Mouse (Mus musculus) kidney, embryonic 16.5 days (tissue): ENCODE measurements around the gene Hoxb7. TPM values are rescaled to one million over a fixed set of nuclear protein-coding genes. Genes with fewer than 3 reads are reported as not detected.
A peak's percentile ranks its signal among the peaks of the same experiment; 100 is the strongest.

Source experiments
- ATAC-seq: fragments of 200-750 bp; cut with Nextera tagmentation; 2 replicates; pipeline ENCODE4 v1.8.0; 2017; ENCODE audit warnings: moderate TSS enrichment; ENCODE audit not compliant: low FRiP score, low TSS enrichment
- H3K27ac ChIP-seq: fragments of 300-500 bp; sonication (generic); 2 replicates; pipeline ENCODE4 v1.5.1; 2014; ENCODE audit warnings: low read length
- H3K27me3 ChIP-seq: fragments of 300-500 bp; sonication (generic); 2 replicates; pipeline ENCODE4 v1.6.1; 2014; ENCODE audit warnings: low read length, control low read depth, mixed read lengths; ENCODE audit not compliant: insufficient read depth
- H3K36me3 ChIP-seq: fragments of 300-500 bp; sonication (generic); 2 replicates; pipeline ENCODE4 v1.6.1; 2014; ENCODE audit warnings: low read length, control low read depth, mixed read lengths; ENCODE audit not compliant: insufficient read depth
- H3K4me1 ChIP-seq: fragments of 300-500 bp; sonication (generic); 2 replicates; pipeline ENCODE4 v1.6.1; 2014; ENCODE audit warnings: low read length, control low read depth, mixed read lengths; ENCODE audit not compliant: insufficient read depth
- H3K4me2 ChIP-seq: fragments of 300-500 bp; sonication (generic); replicated peaks from 2 replicates; pipeline ENCODE4 v1.6.1; 2014; ENCODE audit warnings: low read depth, low read length
- H3K4me3 ChIP-seq: fragments of 300-500 bp; sonication (generic); 2 replicates; pipeline ENCODE4 v1.5.1; 2014; ENCODE audit warnings: mild to moderate bottlenecking, low read length
- H3K9ac ChIP-seq: fragments of 300-500 bp; sonication (generic); replicated peaks from 2 replicates; pipeline ENCODE4 v1.6.1; 2014; ENCODE audit warnings: low read length
- H3K9me3 ChIP-seq: fragments of 300-500 bp; sonication (generic); 2 replicates; pipeline ENCODE4 v1.6.1; 2016; ENCODE audit warnings: low read length, control low read depth
- WGBS: fragments of 180-500 bp; shearing (Covaris S2); extraction: QIAGEN DNeasy Blood & Tissue Kit; methylation state at CpG from one replicate; pipeline ENCODE4 v1.1.7; 2014; 5-methylcytosine and 5-hydroxymethylcytosine counted together
- polyA plus RNA-seq: library from polyadenylated mRNA; unstranded; fragments of >200 nt; fragmentation: Nextera tagmentation; extraction: Ambion mirVana; gene quantifications from 2 replicates; pipeline ENCODE4 v1.2.1, GENCODE M21; 2015

Hoxb7 gene
- polyA plus RNA-seq, 1 experiment from 2014 or later = 60.9 TPM

- peaks cover 13% of the 10 kb centered on the region; the same call in 1 of the 2 replicates for H3K36me3 ChIP-seq
- no peak overlapping the region; the same call in 1 of the 2 replicates for H3K9ac ChIP-seq
- peaks cover 69% of the 10 kb centered on the region for H3K4me1 ChIP-seq
- H3K9me3 ChIP-seq = no peaks in the 10 kb centered on the region
- H3K4me2 ChIP-seq = no peak overlapping the region
- 59% methylated on average over 7 of the region's 7 CpGs for WGBS
- no peaks in the 10 kb centered on the region; the same call in 1 of the 2 replicates for H3K27me3 ChIP-seq
- H3K27ac ChIP-seq = peak overlapping the region; percentile 81; the same call in 1 of the 2 replicates
- no peak overlapping the region for H3K4me3 ChIP-seq
- ATAC-seq = no peak
These were observed 19.2 kb upstream of the Hoxb7 start for GRCm38 (mm10) chr11:96267021-96267920.

GRCm38 (mm10) chr11:96268031-96268745, 18.2 kb upstream of the Hoxb7 start:
- no peak for ATAC-seq
- Histone ChIP-seq H3K27me3 (no peaks in the 10 kb centered on the region; the same call in 1 of the 2 replicates), H3K9me3 (no peaks in the 10 kb centered on the region), H3K36me3 (peaks cover 9% of the 10 kb centered on the region; the same call in 1 of the 2 replicates), H3K4me1 (peaks cover 65% of the 10 kb centered on the region), H3K4me3 (no peak overlapping the region), H3K9ac (peak overlapping the region; percentile 51), H3K27ac (no peak overlapping the region), H3K4me2 (no peak overlapping the region)
- WGBS = 64% methylated on average over 1 of the region's 1 CpGs

DNA sequence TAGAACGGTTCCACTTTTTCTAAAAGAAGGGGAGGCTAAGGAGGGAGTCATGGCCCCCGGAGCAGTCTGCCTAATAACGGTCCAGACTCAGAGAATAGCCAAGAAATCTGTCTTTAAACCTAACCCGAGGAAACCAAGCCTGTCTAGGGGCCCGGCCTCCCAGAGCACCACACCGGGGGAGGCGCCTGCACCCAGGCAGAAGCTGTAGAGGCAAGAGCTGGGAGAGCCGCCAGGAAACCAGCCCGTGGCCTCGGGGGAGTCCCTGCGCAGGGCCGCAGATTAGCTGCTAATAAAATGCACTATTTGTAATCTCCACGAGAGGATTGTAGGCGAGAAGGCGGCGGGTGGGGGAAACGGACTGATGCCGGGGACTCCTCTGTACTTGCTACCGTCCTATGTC, 16.6 kb upstream of the Hoxb7 start:
- Histone ChIP-seq H3K4me1 (peaks cover 64% of the 10 kb centered on the region), H3K27ac (peak overlapping the region; percentile 96), H3K9ac (peak overlapping the region; percentile 85), H3K4me2 (peak overlapping the region; percentile 86), H3K9me3 (no peaks in the 10 kb centered on the region), H3K27me3 (no peaks in the 10 kb centered on the region; the same call in 1 of the 2 replicates), H3K36me3 (peaks cover 7% of the 10 kb centered on the region; the same call in 1 of the 2 replicates), H3K4me3 (peak overlapping the region; percentile 71)
- no peak for ATAC-seq
- 1% methylated on average over 19 of the region's 19 CpGs for WGBS

DNA sequence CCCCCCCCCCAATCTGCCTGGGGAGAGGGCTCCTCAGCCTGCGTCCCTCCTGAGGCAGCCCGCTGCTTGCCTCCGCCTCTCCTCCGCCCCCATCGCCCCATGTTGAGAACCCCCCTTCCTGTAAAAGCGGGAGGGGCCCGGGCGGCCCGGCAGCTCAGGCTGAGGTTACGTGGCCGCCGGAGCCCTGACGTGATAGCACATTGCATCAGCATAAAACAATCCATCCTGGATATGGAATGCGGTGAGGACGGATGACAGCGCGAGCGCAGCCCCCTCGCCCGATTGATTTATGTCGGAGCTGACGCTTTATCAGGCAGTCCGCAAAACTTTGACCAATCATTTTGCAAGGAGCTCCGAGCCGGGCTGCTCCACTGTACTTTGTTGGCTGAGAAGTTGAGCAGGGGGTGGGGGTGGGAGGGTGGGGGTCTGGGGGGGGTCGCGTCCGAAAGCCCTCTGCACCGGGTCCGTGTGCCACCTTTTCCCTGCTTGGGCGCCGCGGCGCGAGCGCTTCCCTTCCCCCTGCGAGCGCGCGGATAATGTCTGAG, 15.4 kb upstream of the Hoxb7 start, which contains the start of gene Hoxb9:
Gene Hoxb9, plus strand, starts transcription at position 462 of the 545 bp plus-strand sequence.
- peak within 1 kb of the TSS; percentile 86 for H3K4me2 ChIP-seq
- H3K9ac ChIP-seq = peak within 1 kb of the TSS; percentile 85
- no peaks in the 10 kb centered on the region; the same call in 1 of the 2 replicates for H3K27me3 ChIP-seq
- WGBS = under 1% methylated on average over 40 of the region's 40 CpGs
- H3K9me3 ChIP-seq = no peaks in the 10 kb centered on the region
- H3K27ac ChIP-seq = peak within 1 kb of the TSS; percentile 96
- H3K4me1 ChIP-seq = peaks cover 60% of the 10 kb centered on the region
- H3K36me3 ChIP-seq = 0 out of 2 replicates have a peak, but pooled peaks cover 5% of the 10 kb centered on the region
- H3K4me3 ChIP-seq = peak within 1 kb of the TSS; percentile 71
- peak; percentile 57 for ATAC-seq

DNA sequence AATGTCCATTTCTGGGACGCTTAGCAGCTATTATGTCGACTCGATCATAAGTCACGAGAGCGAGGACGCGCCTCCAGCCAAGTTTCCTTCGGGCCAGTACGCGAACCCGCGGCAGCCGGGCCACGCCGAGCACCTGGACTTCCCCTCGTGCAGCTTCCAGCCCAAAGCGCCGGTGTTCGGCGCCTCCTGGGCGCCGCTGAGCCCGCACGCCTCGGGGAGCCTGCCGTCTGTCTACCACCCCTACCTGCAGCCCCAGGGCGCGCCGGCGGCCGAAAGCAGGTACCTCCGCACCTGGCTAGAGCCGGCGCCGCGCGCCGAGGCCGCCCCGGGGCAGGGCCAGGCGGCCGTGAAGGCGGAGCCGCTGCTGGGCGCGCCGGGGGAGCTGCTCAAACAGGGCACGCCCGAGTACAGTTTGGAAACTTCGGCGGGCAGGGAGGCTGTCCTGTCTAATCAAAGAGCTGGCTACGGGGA, 14.8 kb upstream of the Hoxb7 start:
- Histone ChIP-seq H3K4me3 (peak overlapping the region; percentile 71), H3K9me3 (no peaks in the 10 kb centered on the region), H3K4me1 (peaks cover 61% of the 10 kb centered on the region), H3K9ac (peak overlapping the region; percentile 85), H3K27ac (peak overlapping the region; percentile 96), H3K4me2 (peak overlapping the region; percentile 86), H3K36me3 (0 out of 2 replicates have a peak, but pooled peaks cover 3% of the 10 kb centered on the region), H3K27me3 (no peaks in the 10 kb centered on the region; the same call in 1 of the 2 replicates)
- WGBS = under 1% methylated on average over 52 of the region's 52 CpGs
- ATAC-seq = peak; percentile 76

DNA sequence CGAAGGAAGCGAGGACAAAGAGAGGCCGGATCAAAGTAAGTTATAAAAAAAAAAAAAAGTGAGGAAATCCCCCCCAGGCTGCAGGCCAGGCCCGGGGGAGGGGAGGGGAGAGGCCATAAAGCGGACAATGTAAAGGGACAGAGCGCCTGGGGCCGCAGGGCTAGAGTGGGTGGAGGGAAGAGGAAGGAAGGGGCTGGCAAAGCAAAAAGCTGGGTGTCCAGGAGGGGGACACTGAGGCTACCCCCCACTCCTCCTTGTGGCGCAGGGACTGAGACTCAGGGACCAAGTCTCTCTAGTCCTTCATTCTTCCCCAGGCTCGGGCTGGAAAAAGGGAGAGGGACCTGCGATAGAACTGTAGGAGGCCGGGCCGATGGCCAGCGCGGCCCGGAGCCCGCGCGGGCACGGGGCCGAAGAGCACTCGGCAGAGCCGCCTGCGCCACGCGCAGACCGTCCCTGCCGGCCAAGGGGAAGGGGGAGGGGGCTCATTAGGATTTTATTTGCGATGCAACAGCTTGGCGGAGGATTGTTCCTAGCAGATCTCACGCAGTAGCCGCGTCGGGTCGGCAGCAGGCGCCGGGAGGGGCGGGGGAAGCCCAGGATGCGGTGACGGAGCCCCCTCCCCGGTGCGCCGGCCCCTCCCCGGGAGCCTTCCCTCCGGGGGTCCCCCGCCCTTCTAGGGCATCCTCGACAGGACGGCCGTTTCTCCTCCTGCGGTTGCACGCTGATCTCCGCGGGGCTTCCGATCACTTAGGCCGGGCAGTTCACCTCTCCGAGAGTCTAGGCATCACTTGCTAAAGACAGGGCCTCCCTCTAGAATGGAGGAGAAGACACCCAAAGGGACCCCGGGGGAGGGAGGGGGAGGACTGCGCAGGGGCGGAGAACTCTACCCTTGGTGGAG, 14.2 kb upstream of the Hoxb7 start:
- Histone ChIP-seq H3K27me3 (no peaks in the 10 kb centered on the region; the same call in 1 of the 2 replicates), H3K4me3 (peak overlapping the region; percentile 71), H3K4me2 (peak overlapping the region; percentile 86), H3K9ac (peak overlapping the region; percentile 85), H3K4me1 (peaks cover 64% of the 10 kb centered on the region), H3K9me3 (no peaks in the 10 kb centered on the region), H3K27ac (peak overlapping the region; percentile 96), H3K36me3 (0 out of 2 replicates have a peak, but pooled peaks cover 2% of the 10 kb centered on the region)
- WGBS = under 1% methylated on average over 54 of the region's 58 CpGs
- ATAC-seq = peak; percentile 66

DNA sequence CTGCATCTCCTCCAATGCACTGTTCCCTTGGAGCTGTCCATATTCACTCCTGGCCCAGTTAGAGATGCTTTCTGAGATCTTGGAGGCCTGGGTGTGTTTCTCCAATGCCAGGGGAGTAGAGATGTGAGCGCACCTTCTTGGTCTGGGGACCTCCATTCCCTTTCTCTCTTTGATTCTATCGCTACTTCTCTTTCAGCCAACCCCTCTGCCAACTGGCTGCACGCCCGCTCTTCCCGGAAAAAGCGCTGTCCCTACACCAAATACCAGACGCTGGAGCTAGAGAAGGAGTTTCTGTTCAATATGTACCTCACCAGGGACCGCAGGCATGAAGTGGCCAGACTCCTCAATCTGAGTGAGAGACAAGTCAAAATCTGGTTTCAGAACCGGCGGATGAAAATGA, 12.0 kb upstream of the Hoxb7 start:
- Histone ChIP-seq H3K4me3 (peak overlapping the region; percentile 71), H3K9ac (peak overlapping the region; percentile 85; the same call in 1 of the 2 replicates), H3K36me3 (no peaks in the 10 kb centered on the region), H3K9me3 (no peaks in the 10 kb centered on the region), H3K27me3 (no peaks in the 10 kb centered on the region; the same call in 1 of the 2 replicates), H3K27ac (peak overlapping the region; percentile 16; the same call in 1 of the 2 replicates), H3K4me1 (peaks cover 68% of the 10 kb centered on the region), H3K4me2 (peak overlapping the region; percentile 86)
- no peak for ATAC-seq
- 51% methylated on average over 10 of the region's 10 CpGs for WGBS

- Histone ChIP-seq H3K4me2 (peak overlapping the region; percentile 90), H3K9me3 (no peaks in the 10 kb centered on the region), H3K4me3 (no peak overlapping the region), H3K36me3 (no peaks in the 10 kb centered on the region), H3K27ac (peak overlapping the region; percentile 86), H3K27me3 (no peaks in the 10 kb centered on the region), H3K4me1 (peaks cover 65% of the 10 kb centered on the region), H3K9ac (peak overlapping the region; percentile 78)
- no peak for ATAC-seq
- 33% methylated on average over 4 of the region's 4 CpGs for WGBS
These were observed 10.5 kb upstream of the Hoxb7 start for GRCm38 (mm10) chr11:96275896-96276295.
